Mouse (Mus musculus) layer of hippocampus, adult 9-10 months (tissue): ENCODE data around the gene Rex1bd.

Experiments
- DNase-seq: peaks from one replicate; pipeline ENCODE4 v3.0.0; 2022; ENCODE audit warnings: low spot score

Gene Rex1bd

DNA sequence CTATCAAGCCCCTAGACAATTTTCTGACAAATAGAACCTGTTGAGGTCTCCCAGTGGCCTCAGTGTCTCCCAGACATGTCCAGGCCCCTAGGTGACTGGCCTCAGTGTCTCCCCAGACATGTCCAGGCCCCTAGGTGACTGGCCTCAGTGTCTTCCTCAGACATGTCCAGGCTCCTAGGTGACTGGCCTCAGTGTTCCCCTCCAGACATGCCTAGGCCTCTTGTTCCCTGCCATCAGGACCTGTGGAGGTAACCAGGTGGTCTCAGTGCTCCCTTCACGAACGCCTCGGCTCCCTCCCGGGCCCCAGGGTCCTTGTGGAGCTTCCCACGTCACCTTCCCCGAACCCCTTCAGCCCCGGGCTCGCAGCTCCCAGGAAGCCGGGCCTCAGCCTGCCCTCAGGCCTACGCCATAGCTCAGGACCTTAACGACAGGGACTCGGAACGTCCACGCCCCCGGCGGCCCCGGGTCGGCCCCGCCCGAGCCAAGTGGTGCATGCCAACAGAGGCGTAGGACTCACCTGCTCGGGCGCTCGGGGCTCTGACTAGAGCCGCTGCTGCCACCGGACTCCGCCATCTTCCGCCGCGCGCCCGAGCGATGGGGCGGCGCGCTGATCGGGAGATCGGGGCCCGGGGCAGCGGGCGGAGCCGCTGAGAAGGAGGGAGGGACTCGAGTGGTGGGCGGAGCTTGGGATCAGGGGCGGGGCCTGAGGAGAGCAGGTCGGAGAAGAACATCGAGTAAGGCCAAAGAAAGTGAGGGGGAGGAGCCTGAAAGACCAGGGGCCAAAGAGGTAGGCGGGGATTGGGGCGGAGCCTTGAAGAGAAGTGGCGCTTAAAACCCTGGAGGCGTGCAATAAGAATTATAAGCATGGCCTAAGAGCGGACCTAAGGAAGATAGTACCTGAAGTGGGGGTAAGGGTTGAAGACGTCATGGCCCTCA, 30.0 kb downstream of the Rex1bd start, which contains the start of gene Klhl26:
TSS of gene Klhl26 (minus strand) at position 636 of the 936 bp plus-strand sequence.
- DNase-seq = peak; percentile 68

DNA sequence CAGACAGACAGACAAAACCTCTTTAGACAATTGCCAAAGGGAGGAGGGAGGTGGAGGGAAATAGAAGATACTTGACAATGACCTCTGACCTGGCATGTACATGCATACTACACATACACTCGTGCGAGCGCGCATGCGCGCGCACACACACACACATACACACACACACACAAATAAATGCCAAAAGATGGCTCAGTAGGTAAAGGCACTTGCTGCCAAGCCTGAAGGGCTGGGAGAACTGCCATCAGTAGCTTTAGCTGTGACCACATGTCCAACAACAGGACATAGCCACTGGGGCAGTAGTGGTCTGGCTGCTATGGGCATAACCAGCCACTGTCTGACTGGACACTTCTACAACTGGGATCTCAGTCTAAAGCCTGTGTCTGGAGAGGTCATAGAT, 34.7 kb downstream of the Rex1bd start:
- no peak for DNase-seq

DNA sequence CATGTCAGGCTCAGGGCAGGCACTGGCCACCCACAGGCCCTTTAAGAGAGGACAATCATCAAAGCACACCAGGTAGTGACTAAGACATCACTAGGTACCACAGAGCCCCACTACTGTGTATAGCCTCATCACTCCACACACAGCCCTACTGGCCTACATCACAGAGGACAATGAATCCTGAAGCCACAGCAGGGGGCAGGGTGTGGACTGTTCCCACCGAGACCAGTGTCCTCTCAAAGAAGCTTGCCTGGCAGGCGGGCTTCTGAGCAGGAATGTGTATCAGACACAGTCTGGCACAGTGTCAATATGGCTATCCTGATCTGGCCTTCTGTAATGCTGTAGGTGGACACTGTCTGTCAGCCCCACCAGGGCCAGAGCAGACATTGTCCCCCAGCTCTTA, 36.6 kb downstream of the Rex1bd start:
- DNase-seq = no peak

DNA sequence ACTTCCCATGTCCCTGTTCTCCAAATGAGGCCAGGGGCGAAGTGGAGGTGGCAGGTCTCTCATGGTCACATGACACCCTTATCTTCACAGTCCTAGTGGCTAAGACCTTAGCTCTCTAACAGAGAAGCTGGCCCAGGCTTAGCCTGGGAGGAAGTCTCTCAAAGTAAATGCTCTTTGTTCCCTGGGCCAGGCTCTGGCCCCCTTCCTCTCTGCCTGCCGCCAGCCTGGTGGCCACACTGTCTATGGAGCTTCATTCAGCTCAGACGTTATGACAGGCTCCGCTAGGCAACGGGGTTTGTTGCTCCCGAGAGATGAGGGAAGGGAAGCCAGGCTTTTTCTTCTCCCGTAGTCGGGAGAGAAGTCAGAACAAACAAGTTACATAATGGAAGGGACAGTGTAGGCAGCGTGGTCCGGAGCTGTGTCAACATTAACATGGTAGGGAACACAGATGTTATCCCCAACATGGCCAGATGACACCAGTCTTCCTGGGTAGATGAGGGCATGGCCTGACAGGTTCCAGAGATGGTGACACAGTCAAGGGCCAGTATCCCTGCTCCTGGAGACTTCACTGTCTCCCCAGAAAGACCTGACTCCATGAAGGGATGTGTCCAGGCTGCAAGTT, 37.1 kb downstream of the Rex1bd start:
- no peak for DNase-seq

DNA sequence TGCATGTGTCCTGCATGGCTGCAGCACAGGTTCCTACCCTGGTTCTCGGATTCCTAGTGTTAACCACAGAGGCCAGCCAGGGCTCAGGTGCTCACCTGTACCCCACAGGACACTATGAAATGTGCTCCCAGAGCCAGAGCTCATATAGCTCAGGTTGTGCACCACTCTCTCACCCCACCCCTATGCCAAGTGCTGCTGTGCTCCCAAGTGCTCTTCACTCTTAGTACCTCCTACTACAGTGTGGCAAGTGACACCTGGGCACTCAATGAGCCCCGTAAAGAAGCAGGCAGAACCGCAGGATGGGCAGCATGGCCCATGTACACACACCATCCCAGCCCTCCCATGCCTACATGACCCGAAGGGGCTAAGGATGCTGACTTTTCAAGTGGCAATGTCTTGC, 37.8 kb downstream of the Rex1bd start:
- no peak for DNase-seq

DNA sequence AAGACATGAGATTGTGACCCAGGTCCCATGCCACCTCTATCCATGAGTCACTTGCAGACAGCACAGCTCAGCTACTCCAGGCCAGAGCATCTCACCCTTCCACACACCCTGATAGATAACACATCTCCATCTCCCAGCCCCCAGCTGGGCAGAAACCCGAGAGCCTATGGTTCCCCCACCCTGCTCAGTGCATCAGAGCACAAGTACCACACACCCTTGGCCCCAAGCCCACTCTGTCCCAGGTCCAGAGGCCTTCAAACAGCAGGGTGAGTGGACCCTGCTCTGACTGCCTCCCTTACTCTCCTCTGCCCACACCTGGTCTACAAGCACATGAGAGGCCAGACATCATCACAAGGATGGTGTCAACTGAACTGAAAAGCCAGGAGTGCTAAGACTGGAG, 38.6 kb downstream of the Rex1bd start:
- DNase-seq = no peak

DNA sequence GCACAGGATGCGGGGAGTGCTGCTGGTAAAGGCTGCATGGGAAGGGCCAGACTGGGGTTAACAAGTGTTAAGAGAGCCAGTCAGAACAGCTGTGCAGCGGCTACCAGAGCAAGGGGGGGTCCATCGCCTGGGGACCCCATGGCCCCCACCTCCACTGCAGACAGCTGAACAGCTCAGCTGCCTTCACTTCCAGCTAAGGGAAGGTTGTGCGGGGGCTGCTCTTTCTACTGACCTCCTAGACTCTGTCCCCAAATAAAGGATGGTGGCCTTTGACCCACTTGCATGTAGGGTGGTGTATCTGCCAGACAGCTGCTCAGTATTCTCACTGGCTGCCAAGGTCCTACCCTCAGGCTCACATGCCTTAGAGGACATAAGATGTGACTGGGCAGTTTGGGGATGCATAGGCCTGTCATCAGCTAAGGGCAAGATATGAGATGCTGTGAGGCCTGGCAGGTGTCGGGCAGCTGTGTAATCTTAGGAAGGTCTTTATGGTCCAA, 39.3 kb downstream of the Rex1bd start:
- DNase-seq = no peak

DNA sequence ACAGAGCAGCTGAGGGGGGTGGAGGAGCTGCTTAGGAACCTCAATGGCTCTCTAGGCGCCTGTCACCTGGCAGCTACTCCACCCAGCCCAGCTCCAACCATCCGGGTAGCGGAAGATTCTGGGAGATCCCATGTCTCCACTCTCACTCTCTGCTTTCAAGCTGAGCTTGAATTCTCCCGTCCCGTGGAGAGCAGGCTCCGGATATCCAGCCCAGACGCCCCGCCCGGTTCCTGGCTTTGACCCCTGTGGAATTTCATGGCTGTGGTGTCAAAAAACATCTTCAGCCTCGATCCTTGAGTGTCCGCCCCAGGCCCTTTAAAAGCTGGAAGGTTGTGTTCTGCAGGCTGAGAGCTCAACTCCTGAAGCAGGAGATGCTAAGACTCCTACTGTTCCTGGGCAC, 39.8 kb downstream of the Rex1bd start:
- DNase-seq = no peak

DNA sequence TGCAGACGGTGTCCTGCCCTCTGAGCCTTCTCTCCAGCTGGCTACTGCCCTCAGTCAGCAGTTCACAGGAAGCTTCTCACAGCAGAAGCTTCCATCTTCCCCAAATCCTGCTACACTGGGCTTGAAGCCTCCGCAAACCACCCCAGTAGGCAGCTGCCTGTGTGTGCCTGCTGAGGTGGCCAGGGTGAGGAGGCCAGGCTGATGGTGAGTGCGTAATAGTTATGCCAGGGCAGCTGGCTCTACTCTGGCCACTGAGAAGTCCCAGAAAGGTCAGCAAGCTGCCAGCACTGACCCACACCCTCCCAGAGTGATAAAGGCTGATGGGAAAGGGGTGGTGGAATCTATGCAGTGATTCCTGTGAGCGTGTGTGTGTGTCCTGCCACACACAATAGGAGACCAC, 40.2 kb downstream of the Rex1bd start:
- DNase-seq = no peak

DNA sequence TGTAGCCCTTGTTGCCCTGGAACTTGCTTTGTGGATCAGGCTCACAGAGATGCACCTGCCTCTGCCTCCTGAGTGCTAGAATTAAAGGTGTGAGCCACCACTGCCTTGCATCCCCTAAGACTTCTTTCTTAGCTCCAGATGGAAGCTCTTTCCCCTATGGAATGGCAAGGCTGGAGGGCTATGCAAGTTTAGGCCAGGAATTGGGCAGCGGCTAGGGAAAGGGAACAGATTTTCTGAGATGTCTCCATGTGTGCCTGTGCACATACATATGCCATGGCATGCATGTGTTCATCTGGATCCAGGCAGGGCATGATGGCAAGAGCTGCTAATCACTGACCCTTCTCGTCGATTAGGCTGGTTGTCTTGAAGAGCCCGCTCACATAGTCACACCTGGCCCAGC, 40.9 kb downstream of the Rex1bd start:
- DNase-seq = no peak

DNA sequence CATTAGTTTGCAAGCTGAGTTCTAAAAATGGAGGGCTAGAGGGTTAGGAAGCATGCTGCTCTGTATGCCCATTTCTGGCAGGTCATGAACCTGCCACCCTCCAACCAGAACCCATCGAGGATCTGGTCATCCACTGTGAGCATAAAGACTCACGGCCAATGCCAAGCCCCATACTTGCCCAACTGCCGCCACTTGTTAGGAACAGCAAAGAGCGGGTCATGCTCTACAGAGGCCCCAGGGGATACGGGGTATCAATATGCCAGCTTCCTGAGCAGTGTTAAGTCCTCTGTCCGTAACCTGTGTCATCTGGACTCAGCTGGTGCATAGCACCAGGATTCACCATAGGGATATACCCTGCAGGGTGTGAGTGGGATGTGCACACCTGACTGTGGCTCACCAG, 42.4 kb downstream of the Rex1bd start:
- DNase-seq = no peak

DNA sequence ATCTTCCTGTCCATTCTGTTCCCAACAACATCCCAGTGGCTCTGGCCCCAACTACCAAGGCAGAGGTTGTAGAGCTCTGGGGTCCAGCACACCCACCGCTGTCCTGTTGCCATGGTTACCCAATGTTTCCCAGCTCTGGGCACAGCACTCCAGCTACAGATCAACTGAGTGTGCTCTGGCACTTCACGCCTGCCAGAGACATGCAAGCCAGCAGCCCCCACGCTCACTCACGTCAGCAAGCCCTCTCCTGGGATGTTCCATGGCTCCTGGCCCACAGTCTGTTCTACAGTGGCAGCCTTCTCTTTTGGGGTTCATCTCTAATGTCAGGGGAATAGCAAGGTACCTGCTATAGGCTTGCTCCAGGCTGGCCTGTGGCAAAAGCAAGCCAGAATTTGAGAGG, 43.2 kb downstream of the Rex1bd start:
- no peak for DNase-seq

DNA sequence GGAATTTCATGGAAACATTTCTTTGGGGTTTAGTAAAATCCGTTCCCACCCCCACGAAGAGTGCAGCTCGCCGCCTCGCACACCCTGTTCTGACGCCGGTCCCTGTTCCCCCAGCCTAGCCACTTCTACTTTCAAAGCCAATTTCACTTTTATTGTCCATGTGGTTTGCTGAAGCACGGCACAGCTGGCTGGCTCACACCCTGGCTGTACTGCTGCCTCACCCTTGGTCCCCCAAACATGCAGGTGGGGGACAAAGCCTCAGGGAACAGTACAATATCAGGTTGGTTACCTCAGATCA, 44.1 kb downstream of the Rex1bd start:
- DNase-seq = no peak

DNA sequence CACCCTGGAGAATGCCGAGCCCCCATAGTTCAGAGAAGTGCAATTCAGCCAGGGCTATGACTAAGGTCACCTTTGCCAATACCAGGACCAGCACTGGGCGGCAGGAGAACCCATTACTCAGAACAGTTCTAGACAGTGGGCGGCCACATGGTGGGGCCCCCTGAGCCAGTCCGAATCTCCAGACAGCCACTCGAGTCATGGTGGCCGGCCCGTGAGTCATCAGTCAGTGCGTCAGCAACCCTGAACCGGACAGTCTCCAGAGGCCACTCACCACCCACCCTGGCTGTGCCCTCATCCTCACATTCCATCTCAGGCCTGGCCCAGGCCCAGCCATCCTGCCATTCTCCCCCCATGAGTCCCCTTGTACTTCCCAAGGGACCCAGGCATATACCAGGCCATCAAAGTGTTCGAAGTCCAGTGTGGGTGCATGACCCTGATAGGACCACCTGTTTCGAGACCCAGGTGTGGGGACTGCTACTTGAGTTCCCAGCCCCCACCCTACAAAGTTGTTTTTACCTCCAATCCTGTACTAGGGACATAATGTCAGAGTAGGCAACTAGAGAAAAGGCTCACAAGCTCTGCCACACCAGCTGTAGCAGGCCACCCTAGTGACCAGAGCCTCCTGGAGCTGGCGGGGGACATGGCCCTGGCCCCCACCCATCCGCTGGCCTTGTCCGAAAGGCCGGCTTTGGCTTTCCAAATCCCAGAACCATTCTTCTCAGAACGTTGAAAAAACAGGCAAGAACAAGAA, 44.6 kb downstream of the Rex1bd start:
- no peak for DNase-seq

DNA sequence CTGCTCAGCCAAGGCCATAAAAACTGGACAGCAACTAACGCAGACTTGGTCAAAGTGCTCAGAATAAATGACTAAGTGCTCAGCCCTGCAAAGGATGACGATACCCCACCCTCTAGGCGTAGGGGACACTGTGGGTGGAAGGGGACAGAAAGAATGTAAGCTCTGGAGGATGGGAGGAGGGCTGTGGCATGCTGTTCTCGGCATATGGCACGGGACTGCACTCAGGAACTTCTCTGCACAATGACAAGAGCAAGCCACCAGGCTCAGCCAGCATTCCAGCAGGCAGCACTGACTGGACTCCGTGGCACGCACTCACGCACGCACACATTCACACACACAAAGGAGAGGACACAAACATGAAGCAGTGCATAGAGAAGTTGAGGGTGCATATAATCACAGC, 45.9 kb downstream of the Rex1bd start:
- DNase-seq = no peak

DNA sequence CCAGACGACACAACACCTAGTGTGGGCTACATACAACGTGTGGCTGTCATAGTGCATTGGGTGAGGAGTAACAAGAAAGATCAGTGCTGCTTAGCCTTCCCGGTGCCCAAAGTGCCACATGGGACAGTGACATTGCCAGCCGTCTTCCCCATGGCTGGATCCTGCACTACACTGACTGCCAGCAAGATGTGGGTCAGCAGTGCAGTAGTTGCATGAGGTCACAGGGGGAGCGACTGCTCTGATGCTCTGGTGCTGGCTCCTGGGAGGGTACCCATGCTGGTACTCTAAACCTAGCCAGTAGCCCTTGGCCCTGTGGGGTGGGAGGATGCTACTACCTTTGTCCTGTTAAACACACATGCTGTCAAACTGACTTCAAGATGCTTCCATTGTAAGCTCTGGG, 46.4 kb downstream of the Rex1bd start:
- no peak for DNase-seq

DNA sequence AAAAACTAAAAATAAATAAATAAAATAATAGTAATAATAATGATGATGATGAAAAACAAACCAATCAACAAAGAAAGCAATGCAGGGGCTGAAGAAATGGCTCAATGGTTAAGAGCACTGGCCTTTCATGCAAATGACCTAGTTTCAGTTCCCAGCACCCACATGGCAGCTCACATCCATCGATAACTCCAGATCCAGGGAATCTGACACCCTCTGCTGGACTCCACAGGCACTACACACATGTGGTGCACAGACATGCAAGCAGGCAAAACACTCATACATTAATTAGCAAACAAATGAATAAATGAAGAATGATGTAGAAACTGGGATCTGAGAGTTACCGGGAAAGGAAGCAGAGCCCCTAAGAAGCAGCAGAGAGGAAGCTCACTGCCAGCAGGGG, 46.9 kb downstream of the Rex1bd start:
- no peak for DNase-seq

DNA sequence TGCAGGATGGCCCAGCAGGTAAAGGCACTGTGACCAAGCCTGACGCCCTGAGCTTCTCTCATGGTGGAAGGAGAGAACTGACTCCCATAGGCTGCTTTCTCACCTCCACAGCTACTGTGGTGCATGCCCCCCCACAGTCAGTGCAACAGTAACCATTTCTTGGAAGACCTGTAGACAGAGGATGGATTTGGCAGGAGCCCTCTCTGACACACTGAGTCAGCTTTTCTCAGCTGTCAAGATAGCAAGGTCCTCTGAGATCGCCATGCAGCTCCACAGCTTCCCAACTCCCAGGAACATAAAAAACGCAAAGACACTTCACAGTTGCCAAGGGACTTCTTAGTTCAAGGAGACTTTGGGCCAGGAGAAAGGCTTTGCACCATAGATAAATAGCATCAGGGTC, 48.1 kb downstream of the Rex1bd start:
- DNase-seq = no peak

DNA sequence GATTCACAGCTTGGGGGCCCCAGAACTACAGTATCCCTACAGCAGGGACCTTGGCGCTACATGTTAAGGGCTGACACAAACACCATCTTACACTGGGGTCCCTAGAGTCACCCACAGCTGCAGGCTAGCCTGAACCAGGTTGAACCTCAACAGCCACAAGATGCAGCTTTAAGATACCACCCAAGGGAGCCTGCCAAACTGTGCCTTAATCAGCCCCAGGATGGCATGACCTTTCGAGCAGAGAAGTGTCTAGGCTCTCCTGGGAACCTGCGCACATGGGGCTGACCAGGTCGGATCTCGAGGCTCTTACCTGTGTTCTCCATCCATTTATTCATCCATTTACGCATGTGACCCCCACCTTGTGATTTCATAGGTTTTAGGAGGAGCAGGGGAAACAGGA, 48.7 kb downstream of the Rex1bd start:
- DNase-seq = no peak

DNA sequence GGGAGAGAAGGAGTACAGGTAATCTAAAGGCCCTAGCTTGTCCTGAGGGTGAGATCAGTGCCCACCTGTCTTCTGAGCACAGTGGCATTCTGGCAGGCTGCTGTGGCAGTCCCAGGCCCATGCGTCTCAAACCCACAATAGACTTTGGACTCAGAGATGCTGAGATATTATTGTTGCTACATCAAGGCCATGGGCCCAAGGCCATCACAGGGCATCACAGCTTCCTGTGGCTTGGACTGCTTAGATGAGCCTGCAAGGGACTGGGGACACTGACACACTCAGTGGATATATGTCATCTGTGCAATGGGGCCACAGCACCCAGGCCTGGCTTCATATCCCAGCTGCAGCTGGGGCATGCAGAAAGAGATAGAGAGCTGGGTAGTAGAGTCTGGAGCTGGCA, 49.6 kb downstream of the Rex1bd start:
- no peak for DNase-seq
